Mouse (Mus musculus): Measurements from ENCODE around the gene Perp. TPM values are rescaled to one million over a fixed set of nuclear protein-coding genes. Genes with fewer than 3 reads are reported as not detected.

Perp gene
- polyA plus RNA-seq, 1 experiment from 2014 or later: 51.5 TPM

Other genes starting within 250 kb of the Perp start
- gene Arfgef3, start 101.1 kb upstream of the Perp start, polyA plus RNA-seq (2016; fragmentation: Nextera tagmentation; extraction: Ambion mirVana): 0.16 and 0.49 TPM in 2 replicates
- not detected in 2 replicates for gene Gm4922, start 58.2 kb upstream of the Perp start, polyA plus RNA-seq (2016; fragmentation: Nextera tagmentation; extraction: Ambion mirVana)
- gene Tnfaip3, start 170.6 kb downstream of the Perp start, polyA plus RNA-seq (2016; fragmentation: Nextera tagmentation; extraction: Ambion mirVana): 1.6 and 3.7 TPM in 2 replicates